Mouse (Mus musculus): Measurements from ENCODE around the gene Tmed1.

- TF ChIP-seq CTCF (IDR thresholded peaks at IDR 0.05; ENCODE audit: low read depth) (no peak), EP300 (IDR thresholded peaks at IDR 0.05; ENCODE audit: low read depth) (no peak)
Measured at GRCm38 (mm10) chr9:21525142-21525936, 15.3 kb upstream of the Tmed1 start.

Measured in liver, embryonic 14.5 days (tissue).